Mouse (Mus musculus) limb, embryonic 14.5 days (tissue): ENCODE measurements at regions not wholly inside any gene's neighbourhood (a gene's known extent, or its start where the extent isn't known, plus 50 kb on each side); places are given as distances from the start of the nearest gene placed in this dataset.

Experiments used
- ATAC-seq: fragments of 200-750 bp; cut with Nextera tagmentation; 2 replicates; pipeline ENCODE4 v1.8.0; 2017; ENCODE audit warnings: low read depth, moderate number of reproducible peaks, moderate TSS enrichment; ENCODE audit not compliant: low FRiP score
- DNase-seq: peaks from one replicate; pipeline ENCODE4 v3.0.0-alpha.2; 2015; ENCODE audit warnings: low spot score
- H3K27ac ChIP-seq: fragments of 300-500 bp; sonication (generic); replicated peaks from 2 replicates; pipeline ENCODE4 v1.5.1; 2014; ENCODE audit warnings: low read depth, mild to moderate bottlenecking, low read length, moderate library complexity, mixed read lengths
- H3K27me3 ChIP-seq: fragments of 300-500 bp; sonication (generic); 2 replicates; pipeline ENCODE4 v1.6.1; 2014; ENCODE audit warnings: low read length, mixed read lengths; ENCODE audit not compliant: control insufficient read depth, insufficient read depth
- H3K36me3 ChIP-seq: fragments of 300-500 bp; sonication (generic); 2 replicates; pipeline ENCODE4 v1.6.1; 2014; ENCODE audit warnings: mild to moderate bottlenecking, low read length, moderate library complexity, mixed read lengths; ENCODE audit not compliant: control insufficient read depth, insufficient read depth
- H3K4me1 ChIP-seq: fragments of 300-500 bp; sonication (generic); 2 replicates; pipeline ENCODE4 v1.6.1; 2014; ENCODE audit warnings: antibody characterized with exemption, low read length, mixed read lengths; ENCODE audit not compliant: control insufficient read depth, insufficient read depth
- H3K4me2 ChIP-seq: fragments of 300-500 bp; sonication (generic); replicated peaks from 2 replicates; pipeline ENCODE4 v1.6.1; 2014; ENCODE audit warnings: low read depth, mild to moderate bottlenecking, low read length, moderate library complexity; ENCODE audit not compliant: severe bottlenecking
- H3K4me3 ChIP-seq: fragments of 300-500 bp; sonication (generic); replicated peaks from 2 replicates; pipeline ENCODE4 v1.5.1; 2014; ENCODE audit warnings: low read length
- H3K9ac ChIP-seq: fragments of 300-500 bp; sonication (generic); 2 replicates; pipeline ENCODE4 v1.6.1; 2014; ENCODE audit warnings: mild to moderate bottlenecking, low read depth, low read length, moderate library complexity; ENCODE audit not compliant: severe bottlenecking
- H3K9me3 ChIP-seq: fragments of 300-500 bp; sonication (generic); 2 replicates; pipeline ENCODE4 v1.6.1; 2016; ENCODE audit warnings: low read length; ENCODE audit not compliant: control insufficient read depth
- POLR2A ChIP-seq: fragments of 200-500 bp; IDR thresholded peaks from 2 replicates; pipeline ENCODE4 v1.8.0; 2012; ENCODE audit warnings: inconsistent platforms, mild to moderate bottlenecking, moderate library complexity, borderline replicate concordance; ENCODE audit not compliant: insufficient read depth, insufficient read length; ENCODE audit errors: extremely low read depth
- WGBS: fragments of 180-500 bp; shearing (Covaris S2); extraction: QIAGEN DNeasy Blood & Tissue Kit; methylation state at CpG from one replicate; pipeline ENCODE4 v1.1.7; 2014; 5-methylcytosine and 5-hydroxymethylcytosine counted together

DNA sequence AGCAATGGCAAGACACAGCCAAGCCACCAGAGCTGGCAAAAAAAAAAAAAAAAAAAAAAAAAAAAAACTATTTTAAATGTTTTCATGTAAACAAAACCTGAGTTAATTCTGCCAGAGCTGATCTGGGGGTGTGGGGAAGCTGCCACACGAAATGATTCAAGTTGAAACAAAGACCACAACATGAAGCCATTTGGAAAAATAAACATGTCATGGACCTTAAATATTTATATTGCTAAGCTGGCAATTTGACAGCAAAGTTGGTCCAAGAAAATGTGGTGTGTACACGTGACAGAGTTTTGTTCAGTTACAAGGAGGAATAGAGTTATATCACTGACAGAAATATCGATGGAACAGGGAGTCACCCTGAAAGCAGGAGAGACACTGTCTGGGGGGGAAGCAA is 67.1 kb upstream of the Cdh5 start:
- no peak overlapping the region for H3K9ac ChIP-seq
- DNase-seq (no peak), ATAC-seq (no peak)
- H3K27me3 ChIP-seq = no peaks in the 10 kb centered on the region
- H3K4me3 ChIP-seq = no peak overlapping the region
- TF ChIP-seq POLR2A = no peak
- no peaks in the 10 kb centered on the region for H3K4me1 ChIP-seq
- no peak overlapping the region for H3K4me2 ChIP-seq
- WGBS = 69% methylated on average over 3 of the region's 3 CpGs
- H3K27ac ChIP-seq = no peak overlapping the region
- no peaks in the 10 kb centered on the region for H3K36me3 ChIP-seq
- H3K9me3 ChIP-seq = peaks cover 19% of the 10 kb centered on the region

DNA sequence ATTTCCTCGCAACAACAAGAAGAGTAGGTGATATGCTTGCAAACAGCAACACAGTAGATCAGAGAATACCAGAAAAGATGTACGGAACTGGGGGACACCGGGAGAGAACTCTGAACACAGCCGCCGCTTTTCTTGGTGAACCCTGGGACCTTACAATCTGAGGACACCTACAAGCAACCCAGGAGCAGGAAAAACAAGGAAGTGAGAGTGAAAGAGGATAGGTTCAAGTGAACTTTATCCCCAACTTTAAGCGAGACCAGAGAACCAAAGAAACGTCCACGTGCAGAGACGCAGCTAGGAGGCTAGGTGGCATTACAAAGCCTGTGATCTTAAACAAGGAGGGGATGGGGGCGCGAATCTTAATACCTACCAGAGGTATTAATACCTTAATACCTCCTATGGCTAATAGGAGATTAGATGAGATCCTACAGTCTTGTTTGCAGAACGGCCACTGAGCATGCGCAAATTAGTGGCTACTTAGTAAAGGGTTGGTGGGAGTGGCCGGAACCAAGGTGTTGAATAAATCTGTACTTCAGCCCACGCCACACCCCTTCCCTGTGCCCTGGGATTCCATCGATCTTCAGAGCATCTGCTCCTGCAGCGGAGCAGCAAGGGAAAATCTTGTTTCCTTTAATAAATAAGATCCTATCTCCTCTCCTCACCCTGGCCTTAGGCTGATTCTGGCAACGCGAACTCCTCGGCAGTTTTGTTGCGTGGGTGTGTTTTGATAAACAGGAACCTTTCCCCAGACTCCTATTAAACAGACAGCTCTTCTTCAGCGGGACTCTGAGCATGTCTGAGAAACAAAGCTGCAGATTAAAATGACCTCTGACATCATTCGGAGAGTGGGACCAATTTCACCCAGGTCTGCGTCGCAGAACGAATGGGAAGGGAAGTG is 64.6 kb upstream of the Cdh5 start:
- no peak for ATAC-seq
- no peak overlapping the region for H3K9ac ChIP-seq
- no peak for DNase-seq
- H3K4me2 ChIP-seq = no peak overlapping the region
- H3K27ac ChIP-seq = no peak overlapping the region
- WGBS = 83% methylated on average over 26 of the region's 26 CpGs
- H3K27me3 ChIP-seq = no peaks in the 10 kb centered on the region
- 0 out of 2 replicates have a peak, but pooled peaks cover 5% of the 10 kb centered on the region for H3K9me3 ChIP-seq
- no peak for TF ChIP-seq POLR2A
- H3K4me1 ChIP-seq = no peaks in the 10 kb centered on the region
- no peak overlapping the region for H3K4me3 ChIP-seq
- H3K36me3 ChIP-seq = no peaks in the 10 kb centered on the region

DNA sequence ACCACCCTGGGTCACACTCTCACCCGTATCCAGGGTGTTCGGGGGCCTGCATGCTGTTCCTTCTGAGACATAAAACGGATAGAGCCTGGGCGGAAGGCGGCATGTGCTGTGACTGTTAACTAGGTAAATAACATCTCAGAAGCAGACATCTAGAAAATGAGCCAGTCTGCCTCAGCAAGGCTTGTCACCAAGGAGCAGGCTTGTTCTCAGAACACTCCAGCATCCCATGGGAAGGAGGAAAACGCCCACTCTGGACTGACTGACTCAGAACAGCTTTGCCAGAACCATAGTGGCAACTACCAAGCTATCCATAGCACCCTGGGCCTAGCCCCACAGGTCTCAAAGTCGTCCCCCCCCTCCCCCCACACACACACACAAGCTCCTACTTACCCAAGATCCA is 63.8 kb upstream of the Cdh5 start:
- DNase-seq (no peak), ATAC-seq (no peak)
- no peak for TF ChIP-seq POLR2A
- Histone ChIP-seq H3K9me3 (no peaks in the 10 kb centered on the region), H3K9ac (no peak overlapping the region), H3K4me2 (no peak overlapping the region), H3K36me3 (no peaks in the 10 kb centered on the region), H3K4me1 (peaks cover 5% of the 10 kb centered on the region; the same call in 1 of the 2 replicates), H3K27ac (no peak overlapping the region), H3K27me3 (no peaks in the 10 kb centered on the region), H3K4me3 (no peak overlapping the region)
- WGBS = 77% methylated on average over 7 of the region's 7 CpGs

DNA sequence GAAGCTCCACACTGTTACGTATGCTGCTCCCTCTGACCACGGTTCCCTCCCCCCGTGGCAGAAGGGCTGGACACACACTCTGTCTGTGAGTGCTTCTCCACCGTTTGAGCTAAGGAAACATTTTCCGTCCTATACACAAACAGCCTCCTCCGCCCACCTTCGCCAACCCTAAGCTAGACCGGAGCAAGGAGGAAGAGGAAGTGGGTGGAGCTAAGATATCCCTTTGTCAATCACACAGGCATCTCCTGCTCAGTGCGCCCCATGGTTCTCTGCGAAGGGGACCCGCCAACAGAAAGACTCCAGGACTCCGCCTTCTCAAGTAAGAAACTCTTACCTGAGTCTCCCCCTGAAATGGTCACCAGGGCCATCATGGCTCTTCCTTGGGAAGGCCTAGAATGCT is 61.9 kb upstream of the Cdh5 start:
- no peak for TF ChIP-seq POLR2A
- Histone ChIP-seq H3K4me3 (no peak overlapping the region), H3K27ac (no peak overlapping the region), H3K4me1 (peaks cover 10% of the 10 kb centered on the region), H3K4me2 (no peak overlapping the region), H3K36me3 (no peaks in the 10 kb centered on the region), H3K27me3 (no peaks in the 10 kb centered on the region), H3K9ac (no peak overlapping the region), H3K9me3 (no peaks in the 10 kb centered on the region)
- DNase-seq (no peak), ATAC-seq (no peak)
- 87% methylated on average over 12 of the region's 12 CpGs for WGBS

DNA sequence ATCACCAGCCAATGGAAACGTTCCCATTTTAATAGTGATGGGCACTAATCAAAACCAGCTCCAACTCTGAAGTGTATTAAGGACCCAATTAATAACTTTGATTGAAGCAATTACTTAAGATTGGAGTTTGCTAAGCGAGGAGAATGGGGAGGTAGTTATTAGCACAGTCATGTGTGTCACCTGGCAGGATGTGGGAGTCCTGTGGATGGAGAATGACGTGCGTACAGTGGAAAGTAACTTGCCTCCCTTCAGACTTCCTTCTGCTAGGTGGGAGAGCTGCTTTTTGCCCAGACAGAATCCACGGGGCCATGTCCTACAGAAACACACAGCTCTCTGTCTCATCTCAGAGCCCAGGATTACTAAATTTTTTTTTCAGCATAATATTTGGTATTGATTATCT is 59.9 kb upstream of the Cdh5 start:
- WGBS = 23% methylated on average over 5 of the region's 5 CpGs
- no peak overlapping the region for H3K27ac ChIP-seq
- H3K9me3 ChIP-seq = no peaks in the 10 kb centered on the region
- H3K4me1 ChIP-seq = peaks cover 10% of the 10 kb centered on the region
- 0 out of 2 replicates have a peak overlapping the region, but pooled peaks have one; percentile 23 for H3K4me2 ChIP-seq
- H3K4me3 ChIP-seq = no peak overlapping the region
- ATAC-seq = no peak
- DNase-seq = no peak
- no peaks in the 10 kb centered on the region for H3K36me3 ChIP-seq
- H3K9ac ChIP-seq = no peak overlapping the region
- no peaks in the 10 kb centered on the region for H3K27me3 ChIP-seq
- TF ChIP-seq POLR2A = no peak
